Mouse (Mus musculus) brain, embryonic 14.5 days (tissue): ENCODE data around the gene Ssmem1.

Experiments used
- CTCF ChIP-seq: fragments of 200-500 bp; IDR thresholded peaks from 2 replicates; pipeline ENCODE4 v1.5.1; 2012; ENCODE audit warnings: inconsistent platforms, mild to moderate bottlenecking, moderate library complexity, borderline replicate concordance; ENCODE audit not compliant: insufficient read depth, insufficient read length; ENCODE audit errors: extremely low read depth
- POLR2A ChIP-seq: fragments of 200-500 bp; IDR thresholded peaks from 2 replicates; pipeline ENCODE4 v1.6.1; 2012; ENCODE audit warnings: mild to moderate bottlenecking, inconsistent platforms, borderline replicate concordance; ENCODE audit not compliant: poor library complexity, insufficient read depth, insufficient read length, severe bottlenecking; ENCODE audit errors: extremely low read depth

DNA sequence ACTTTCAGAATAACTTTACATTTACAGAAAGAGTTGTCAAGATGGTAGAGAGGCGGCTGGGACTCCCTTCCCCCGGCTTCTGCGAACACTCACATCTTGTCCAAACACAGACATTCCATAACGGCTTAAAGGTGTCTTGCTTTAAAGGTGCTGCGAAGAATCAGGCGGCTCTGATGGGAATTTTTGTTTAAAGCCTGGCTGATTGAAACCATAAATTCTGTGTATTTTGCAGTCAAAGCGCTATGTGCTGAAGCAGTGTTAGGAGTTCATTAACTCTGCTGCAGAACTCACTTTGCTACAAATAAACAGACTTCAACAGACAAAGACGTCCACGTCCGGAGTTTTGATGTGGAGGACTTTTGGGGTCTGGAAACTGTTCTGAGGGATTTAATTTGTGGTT lies 28.6 kb downstream of the Ssmem1 start:
- TF ChIP-seq CTCF: no peak
- TF ChIP-seq POLR2A: no peak
